Mouse (Mus musculus): ENCODE data around the gene Foxn2. TPM values are rescaled to one million over a fixed set of nuclear protein-coding genes. Genes with fewer than 3 reads are reported as not detected.
"Not testable (repeated sequence)": the region's sequence is repeated elsewhere in the genome, so short reads cannot be mapped to it uniquely, and the experiment has no call there.

The Foxn2 gene
- polyA plus RNA-seq, 1 experiment from 2014 or later = 12.7 TPM

DNA sequence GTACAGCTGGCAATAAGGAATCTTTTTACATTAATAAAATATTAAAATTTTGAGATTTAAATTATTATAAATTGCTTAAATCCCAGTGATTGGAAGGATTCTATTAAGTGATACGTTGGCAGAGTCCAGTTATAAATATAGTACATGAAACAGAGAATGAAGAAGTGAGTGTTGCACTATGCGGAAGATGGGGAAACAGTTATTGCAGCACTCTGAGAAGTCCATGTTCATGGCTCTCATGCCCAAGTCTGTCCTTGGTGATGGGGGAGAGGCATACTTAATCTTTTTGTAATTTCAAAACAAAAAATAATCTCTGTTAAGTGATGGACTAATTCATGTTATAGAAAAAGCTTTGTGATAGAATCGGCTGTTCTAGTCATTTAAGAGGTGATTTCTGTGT, 17.6 kb downstream of the Foxn2 start:
- DNase-seq (ENCODE audit: low spot score) = no peak
- 91% methylated on average over 3 of the region's 3 CpGs for WGBS
- no peaks in the 10 kb centered on the region for H3K27me3 ChIP-seq (ENCODE audit: insufficient read depth, poor library complexity, severe bottlenecking)

DNA sequence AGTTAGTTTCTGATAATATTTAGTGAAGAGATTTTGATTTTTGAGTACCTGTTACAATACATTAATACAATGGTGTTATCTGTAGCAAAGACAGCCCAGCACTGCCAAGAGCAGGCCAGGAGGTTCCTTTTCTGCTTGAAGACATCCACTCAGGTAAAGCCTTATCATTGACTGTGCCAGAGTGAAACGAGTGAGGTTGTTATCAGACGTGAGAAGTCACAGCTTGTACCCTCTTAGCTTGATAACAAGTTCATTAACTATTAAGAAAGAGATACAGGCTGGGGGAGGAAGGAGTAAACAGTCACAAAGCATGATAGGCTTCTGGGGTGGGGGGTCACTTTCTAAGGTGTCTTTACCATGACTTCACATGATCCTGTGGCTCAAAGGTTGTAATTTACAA, 19.0 kb downstream of the Foxn2 start:
- H3K9me3 ChIP-seq = no peaks in the 10 kb centered on the region
- no peak overlapping the region for H3K27ac ChIP-seq
- no peak overlapping the region for H3K4me3 ChIP-seq
- DNase-seq (ENCODE audit: low spot score) = no peak
- no peaks in the 10 kb centered on the region for H3K27me3 ChIP-seq (ENCODE audit: insufficient read depth, poor library complexity, severe bottlenecking)
- H3K36me3 ChIP-seq = peaks cover 6% of the 10 kb centered on the region
- WGBS = 9% methylated on average over 2 of the region's 2 CpGs
- H3K4me1 ChIP-seq = peaks cover 4% of the 10 kb centered on the region; the same call in 1 of the 2 replicates

More for the DNA sequence above, 17.6 kb downstream of the Foxn2 start:
- Histone ChIP-seq H3K4me3 (no peak overlapping the region), H3K9me3 (no peaks in the 10 kb centered on the region), H3K4me1 (peaks cover 4% of the 10 kb centered on the region; the same call in 1 of the 2 replicates), H3K36me3 (peaks cover 5% of the 10 kb centered on the region), H3K27ac (no peak overlapping the region)

DNA sequence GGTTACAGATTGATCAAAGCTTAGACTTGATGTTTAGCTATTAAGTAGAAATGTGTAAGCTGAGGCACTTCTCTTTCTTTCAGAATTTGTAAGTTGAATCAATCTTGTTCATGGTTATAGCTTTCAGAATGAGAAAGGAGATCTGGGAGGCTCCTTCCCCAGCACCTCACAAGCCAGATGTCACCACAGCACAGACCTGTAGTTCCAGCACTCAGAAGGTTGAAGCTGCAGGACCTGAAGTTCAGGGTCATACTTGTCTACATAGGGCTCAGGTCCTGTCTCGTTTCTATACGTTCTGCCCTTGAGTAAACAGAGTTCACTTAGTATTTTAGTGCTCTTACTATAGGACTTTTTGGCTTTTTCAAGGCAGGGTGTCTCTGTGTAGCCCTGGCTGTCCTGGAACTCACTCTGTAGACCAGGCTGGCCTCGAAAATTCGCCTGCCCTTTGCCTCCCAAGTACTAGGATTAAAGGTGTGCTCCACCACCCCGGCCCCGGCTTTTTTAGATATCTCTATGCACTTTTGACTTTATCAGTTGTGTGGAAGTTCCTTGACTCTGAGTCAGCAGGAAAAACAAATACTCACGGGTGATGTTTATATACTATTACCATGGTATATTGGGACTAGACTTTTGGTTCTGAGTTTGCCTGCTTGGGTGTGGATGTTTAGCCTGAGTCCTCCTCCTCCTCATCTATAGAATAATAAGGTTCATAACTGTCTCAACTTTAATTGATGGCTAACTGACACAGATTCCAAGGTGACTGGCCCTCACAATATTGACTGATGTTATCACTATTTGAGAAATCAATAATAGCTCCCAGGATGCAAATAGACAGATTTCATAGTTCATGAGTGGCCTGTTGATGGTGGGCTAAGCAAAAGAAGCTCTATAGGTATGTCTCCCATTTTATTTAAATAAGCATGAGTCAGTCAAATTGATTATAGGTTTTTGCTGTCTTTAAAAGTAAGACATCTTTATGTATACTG, 19.7 kb downstream of the Foxn2 start:
- no peaks in the 10 kb centered on the region for H3K9me3 ChIP-seq
- H3K4me3 ChIP-seq = no peak overlapping the region
- WGBS = 65% methylated on average over 7 of the region's 7 CpGs
- no peaks in the 10 kb centered on the region for H3K27me3 ChIP-seq (ENCODE audit: insufficient read depth, poor library complexity, severe bottlenecking)
- peaks cover 4% of the 10 kb centered on the region; the same call in 1 of the 2 replicates for H3K4me1 ChIP-seq
- peaks cover 6% of the 10 kb centered on the region for H3K36me3 ChIP-seq
- no peak overlapping the region for H3K27ac ChIP-seq
- DNase-seq (ENCODE audit: low spot score) = no peak

DNA sequence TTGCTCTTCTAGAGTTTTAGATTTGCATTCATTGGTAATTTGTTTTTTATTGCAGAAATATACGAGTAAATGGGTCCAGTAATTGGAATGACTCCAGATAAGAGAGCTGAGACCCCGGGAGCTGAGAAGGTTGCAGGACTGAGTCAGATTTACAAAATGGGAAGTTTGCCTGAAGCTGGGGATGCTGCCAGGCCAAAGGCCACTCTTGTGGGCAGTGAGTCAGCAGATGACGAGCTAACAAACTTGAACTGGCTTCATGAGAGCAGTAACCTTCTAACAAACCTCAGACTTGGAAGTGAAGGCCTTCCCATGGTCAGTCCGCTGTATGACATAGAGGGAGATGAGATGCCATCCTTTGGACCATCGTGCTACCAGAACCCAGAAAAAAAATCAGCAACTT, 22.1 kb downstream of the Foxn2 start:
- H3K36me3 ChIP-seq = peaks cover 12% of the 10 kb centered on the region
- WGBS = 83% methylated on average over 5 of the region's 5 CpGs
- no peak overlapping the region for H3K4me3 ChIP-seq
- DNase-seq (ENCODE audit: low spot score) = no peak
- no peaks in the 10 kb centered on the region for H3K9me3 ChIP-seq
- no peak overlapping the region for H3K27ac ChIP-seq
- no peaks in the 10 kb centered on the region for H3K27me3 ChIP-seq (ENCODE audit: insufficient read depth, poor library complexity, severe bottlenecking)
- H3K4me1 ChIP-seq = peaks cover 17% of the 10 kb centered on the region

DNA sequence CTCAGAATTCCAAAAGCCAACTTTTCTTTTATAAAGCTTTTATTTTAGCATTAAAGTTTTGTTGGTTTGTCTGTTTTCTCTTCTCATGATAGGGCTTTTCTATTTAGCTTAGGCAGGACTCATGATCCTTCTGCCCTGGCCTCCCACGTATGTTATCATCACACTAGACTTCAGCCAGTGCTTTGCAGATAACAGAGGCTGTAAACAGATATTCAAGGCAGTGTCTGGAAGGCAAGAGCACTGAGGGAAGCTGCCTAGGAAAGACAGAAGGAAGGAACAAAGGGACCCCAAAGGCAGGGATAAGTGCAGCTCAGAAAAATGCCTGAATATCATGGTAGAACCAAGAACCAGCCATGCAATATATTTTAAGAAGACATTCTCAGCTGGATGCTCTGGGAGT, 26.1 kb downstream of the Foxn2 start:
- Histone ChIP-seq H3K4me3 (no peak overlapping the region), H3K36me3 (peaks cover 42% of the 10 kb centered on the region), H3K4me1 (peaks cover 13% of the 10 kb centered on the region), H3K27me3 (ENCODE audit: insufficient read depth, poor library complexity, severe bottlenecking) (no peaks in the 10 kb centered on the region), H3K9me3 (no peaks in the 10 kb centered on the region), H3K27ac (0 out of 2 replicates have a peak overlapping the region, but pooled peaks have one; percentile 10)
- DNase-seq (ENCODE audit: low spot score) = no peak
- WGBS = 12% methylated on average over 1 of the region's 1 CpGs

DNA sequence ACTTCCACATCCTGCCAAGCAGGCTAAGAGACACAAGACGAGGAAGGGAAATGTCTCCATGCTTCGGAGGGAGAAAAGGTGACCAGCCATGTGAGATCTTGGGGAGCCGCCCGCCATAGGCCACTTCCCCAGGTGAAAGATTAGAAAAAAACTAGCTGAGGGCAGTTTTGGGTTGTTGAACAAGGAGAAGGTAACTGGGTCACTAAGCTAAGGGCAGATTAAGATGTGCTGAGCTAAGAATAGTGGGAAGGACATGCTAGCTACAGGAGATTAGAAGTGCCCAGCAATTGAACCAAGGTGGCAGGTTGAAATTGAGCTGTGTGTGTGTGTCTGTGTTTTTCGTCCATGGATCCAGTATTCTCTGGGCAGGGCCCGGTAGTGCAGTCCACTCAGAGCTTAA, 27.2 kb downstream of the Foxn2 start:
- Histone ChIP-seq H3K4me3 (no peak overlapping the region), H3K9me3 (no peaks in the 10 kb centered on the region), H3K27me3 (ENCODE audit: insufficient read depth, poor library complexity, severe bottlenecking) (no peaks in the 10 kb centered on the region), H3K36me3 (peaks cover 47% of the 10 kb centered on the region), H3K4me1 (peaks cover 13% of the 10 kb centered on the region), H3K27ac (no peak overlapping the region)
- no peak for DNase-seq (ENCODE audit: low spot score)
- WGBS = 88% methylated on average over 6 of the region's 6 CpGs

DNA sequence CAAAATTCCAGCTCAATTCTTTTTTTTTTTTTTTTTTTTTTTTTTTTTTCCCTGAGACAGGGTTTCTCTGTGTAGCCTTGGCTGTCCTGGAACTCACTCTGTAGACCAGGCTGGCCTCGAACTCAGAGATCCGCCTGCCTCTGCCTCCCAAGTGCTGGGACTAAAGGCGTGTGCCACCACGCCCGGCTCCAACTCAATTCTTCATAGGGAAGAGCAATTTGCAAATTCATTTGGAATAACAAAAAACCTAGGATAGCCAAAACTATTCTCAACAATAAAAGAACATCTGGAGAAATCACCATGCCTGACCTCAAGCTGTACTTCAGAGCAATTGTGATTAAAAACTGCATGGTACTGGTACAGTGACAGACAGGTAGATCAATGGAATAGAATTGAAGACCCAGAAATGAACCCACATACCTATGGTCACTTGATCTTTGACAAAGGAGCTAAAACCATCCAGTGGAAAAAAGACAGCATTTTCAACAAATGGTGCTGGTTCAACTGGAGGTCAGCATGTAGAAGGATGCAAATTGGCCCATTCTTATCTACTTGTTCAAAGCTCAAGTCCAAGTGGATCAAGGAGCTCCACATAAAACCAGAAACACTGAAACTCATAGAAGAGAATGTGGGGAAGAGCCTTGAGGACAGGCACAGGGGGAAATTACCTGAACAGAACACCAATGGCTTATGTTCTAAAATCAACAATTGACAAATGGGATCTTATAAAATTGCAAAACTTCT, 28.3 kb downstream of the Foxn2 start:
- Histone ChIP-seq H3K36me3 (peaks cover 42% of the 10 kb centered on the region), H3K4me1 (peaks cover 13% of the 10 kb centered on the region)
- not testable (repeated sequence) for DNase-seq (ENCODE audit: low spot score); H3K27me3 ChIP-seq (ENCODE audit: insufficient read depth, poor library complexity, severe bottlenecking); H3K4me3 ChIP-seq; H3K27ac ChIP-seq; H3K9me3 ChIP-seq
- 88% methylated on average over 5 of the region's 5 CpGs for WGBS

DNA sequence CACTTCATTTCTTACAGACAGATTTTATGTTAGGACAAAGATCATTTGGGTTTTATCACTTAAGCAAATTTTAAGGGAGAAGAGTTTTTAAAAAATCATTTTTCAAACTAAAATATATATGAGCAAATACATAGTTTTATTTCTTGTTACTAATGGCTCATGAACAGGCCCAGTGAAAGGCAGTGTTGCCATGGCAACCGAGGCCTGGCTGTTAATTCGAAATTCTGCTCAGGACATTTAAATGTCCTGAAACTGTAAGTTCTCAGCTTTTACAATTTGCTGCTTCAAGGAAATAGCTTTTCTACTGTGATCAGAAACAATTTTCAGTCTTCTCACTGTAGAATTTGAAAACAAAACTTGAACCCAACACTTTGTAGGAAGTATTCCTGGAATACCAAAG, 33.3 kb downstream of the Foxn2 start:
- H3K27ac ChIP-seq = no peak overlapping the region
- H3K9me3 ChIP-seq = no peaks in the 10 kb centered on the region
- H3K4me3 ChIP-seq = no peak overlapping the region
- no peak for DNase-seq (ENCODE audit: low spot score)
- WGBS = 86% methylated on average over 2 of the region's 2 CpGs
- no peaks in the 10 kb centered on the region for H3K4me1 ChIP-seq
- no peaks in the 10 kb centered on the region for H3K27me3 ChIP-seq (ENCODE audit: insufficient read depth, poor library complexity, severe bottlenecking)
- H3K36me3 ChIP-seq = peaks cover 45% of the 10 kb centered on the region

DNA sequence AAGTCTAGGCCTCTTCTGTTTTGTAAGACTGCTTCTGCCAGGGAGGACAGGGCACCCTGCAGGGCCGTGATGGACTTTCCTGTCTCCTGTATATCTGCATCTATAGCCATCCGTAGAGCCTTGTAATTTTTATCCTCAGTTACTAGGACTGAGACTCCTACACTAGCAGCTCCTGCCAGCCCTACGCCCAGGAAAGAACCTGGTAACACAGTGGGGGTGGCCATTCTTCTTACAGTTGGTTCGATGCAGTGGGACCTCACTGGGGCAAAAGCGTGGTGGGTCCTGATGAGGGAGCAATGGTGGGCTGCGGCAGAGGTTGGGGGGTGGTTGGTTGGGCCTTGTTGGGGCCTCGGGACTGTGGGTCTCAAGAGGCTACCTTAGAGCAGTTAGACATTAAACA, 36.7 kb downstream of the Foxn2 start:
- H3K4me3 ChIP-seq = no peak overlapping the region
- peaks cover 18% of the 10 kb centered on the region for H3K36me3 ChIP-seq
- WGBS = 92% methylated on average over 7 of the region's 7 CpGs
- no peaks in the 10 kb centered on the region for H3K27me3 ChIP-seq (ENCODE audit: insufficient read depth, poor library complexity, severe bottlenecking)
- H3K4me1 ChIP-seq = no peaks in the 10 kb centered on the region
- DNase-seq (ENCODE audit: low spot score) = no peak
- H3K9me3 ChIP-seq = no peaks in the 10 kb centered on the region
- no peak overlapping the region for H3K27ac ChIP-seq

DNA sequence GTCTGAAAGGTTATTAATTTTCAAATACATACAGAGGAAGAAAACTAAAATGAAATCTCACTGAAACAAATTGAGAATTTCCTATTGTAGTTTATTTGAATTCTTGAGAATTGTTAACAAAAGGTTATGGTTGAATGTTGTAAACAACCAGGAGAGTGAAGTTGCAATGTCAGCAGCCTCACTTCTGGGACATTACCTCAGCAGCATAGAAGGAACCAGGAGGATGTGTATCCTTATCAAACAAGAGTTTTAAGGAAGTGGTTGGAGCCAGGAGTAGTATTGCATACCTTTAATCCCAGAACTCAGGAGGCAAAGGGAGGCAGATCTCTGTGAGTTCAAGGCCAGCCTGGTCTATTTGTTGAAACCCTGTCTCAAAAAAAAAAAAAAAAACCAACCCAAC, 37.2 kb downstream of the Foxn2 start:
- Histone ChIP-seq H3K4me3 (no peak overlapping the region), H3K9me3 (no peaks in the 10 kb centered on the region), H3K4me1 (no peaks in the 10 kb centered on the region), H3K36me3 (peaks cover 16% of the 10 kb centered on the region; the same call in 1 of the 2 replicates), H3K27ac (no peak overlapping the region), H3K27me3 (ENCODE audit: insufficient read depth, poor library complexity, severe bottlenecking) (no peaks in the 10 kb centered on the region)
- DNase-seq (ENCODE audit: low spot score) = no peak

DNA sequence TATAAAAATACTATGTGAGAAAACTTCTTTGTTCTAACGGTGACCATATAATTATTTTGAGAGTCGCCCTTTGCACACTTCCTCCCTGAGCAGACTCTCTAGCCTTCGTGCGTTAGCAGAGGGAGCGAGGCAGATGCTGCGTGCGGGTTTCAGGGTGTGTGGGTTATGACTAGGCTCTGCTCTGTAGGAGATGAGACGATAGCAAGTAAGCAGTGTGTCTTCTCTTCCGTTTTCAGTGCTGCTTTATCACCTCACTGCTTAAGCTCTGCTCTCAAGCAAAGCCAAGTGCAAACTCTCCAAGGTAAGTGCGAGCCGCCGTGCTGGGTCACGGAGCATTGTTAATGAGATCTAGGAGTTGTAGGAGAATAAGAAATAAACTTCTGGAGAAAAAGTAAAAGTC, 38.5 kb downstream of the Foxn2 start:
- no peaks in the 10 kb centered on the region for H3K27me3 ChIP-seq (ENCODE audit: insufficient read depth, poor library complexity, severe bottlenecking)
- 74% methylated on average over 13 of the region's 13 CpGs for WGBS
- H3K4me3 ChIP-seq = no peak overlapping the region
- H3K9me3 ChIP-seq = no peaks in the 10 kb centered on the region
- DNase-seq (ENCODE audit: low spot score) = peak; percentile 72
- H3K27ac ChIP-seq = no peak overlapping the region
- H3K36me3 ChIP-seq = peaks cover 16% of the 10 kb centered on the region; the same call in 1 of the 2 replicates
- H3K4me1 ChIP-seq = no peaks in the 10 kb centered on the region

DNA sequence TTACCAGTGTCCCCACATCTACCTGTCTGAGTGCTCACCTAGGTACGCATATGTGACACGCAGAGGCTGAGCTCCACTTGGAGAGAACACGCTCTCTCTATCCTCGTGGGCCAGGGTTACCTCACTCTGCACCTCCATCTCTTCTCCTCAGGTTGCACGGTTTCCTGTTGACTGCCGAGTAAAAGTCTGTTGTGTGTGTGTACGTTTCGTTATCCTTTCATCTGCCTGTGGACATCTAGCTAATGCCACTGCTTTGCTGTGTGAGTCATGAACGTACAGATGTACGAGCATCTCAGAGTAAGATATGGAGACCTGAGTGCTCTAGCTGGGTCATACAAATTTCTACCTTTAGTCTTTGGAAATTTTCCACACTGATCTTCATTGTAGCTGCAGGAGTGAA, 39.9 kb downstream of the Foxn2 start:
- peak; percentile 69 for DNase-seq (ENCODE audit: low spot score)
- Histone ChIP-seq H3K36me3 (peaks cover 16% of the 10 kb centered on the region; the same call in 1 of the 2 replicates), H3K27me3 (ENCODE audit: insufficient read depth, poor library complexity, severe bottlenecking) (no peaks in the 10 kb centered on the region), H3K9me3 (no peaks in the 10 kb centered on the region), H3K4me1 (no peaks in the 10 kb centered on the region), H3K4me3 (no peak overlapping the region), H3K27ac (no peak overlapping the region)
- WGBS = 85% methylated on average over 10 of the region's 10 CpGs

DNA sequence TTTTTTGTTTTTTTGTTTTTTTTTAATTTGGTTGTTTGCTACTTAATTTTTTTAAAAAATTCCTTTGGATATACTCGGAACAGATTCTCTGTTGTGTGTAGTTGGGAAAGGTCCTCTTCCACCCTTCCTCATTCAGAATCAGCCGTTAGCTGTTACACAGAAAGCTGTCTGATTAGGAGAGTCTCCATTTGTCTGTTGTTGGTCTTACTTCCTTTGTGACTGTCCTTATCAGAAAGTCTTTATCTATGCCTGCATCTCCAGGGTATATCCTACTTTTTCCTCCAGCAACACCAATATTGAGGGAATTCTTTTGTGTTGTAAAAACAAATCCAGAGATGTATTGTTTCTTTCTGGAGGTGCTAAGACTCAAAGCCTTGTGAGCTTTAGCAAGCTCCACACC, 40.6 kb downstream of the Foxn2 start:
- no peak overlapping the region for H3K27ac ChIP-seq
- no peaks in the 10 kb centered on the region for H3K4me1 ChIP-seq
- no peak for DNase-seq (ENCODE audit: low spot score)
- no peaks in the 10 kb centered on the region for H3K27me3 ChIP-seq (ENCODE audit: insufficient read depth, poor library complexity, severe bottlenecking)
- WGBS = 72% methylated on average over 2 of the region's 2 CpGs
- H3K36me3 ChIP-seq = peaks cover 11% of the 10 kb centered on the region; the same call in 1 of the 2 replicates
- H3K9me3 ChIP-seq = no peaks in the 10 kb centered on the region
- H3K4me3 ChIP-seq = no peak overlapping the region

All from heart, embryonic 10.5 days (tissue).